Mouse (Mus musculus): ENCODE data around the gene Lgr5.

The Lgr5 gene

DNA sequence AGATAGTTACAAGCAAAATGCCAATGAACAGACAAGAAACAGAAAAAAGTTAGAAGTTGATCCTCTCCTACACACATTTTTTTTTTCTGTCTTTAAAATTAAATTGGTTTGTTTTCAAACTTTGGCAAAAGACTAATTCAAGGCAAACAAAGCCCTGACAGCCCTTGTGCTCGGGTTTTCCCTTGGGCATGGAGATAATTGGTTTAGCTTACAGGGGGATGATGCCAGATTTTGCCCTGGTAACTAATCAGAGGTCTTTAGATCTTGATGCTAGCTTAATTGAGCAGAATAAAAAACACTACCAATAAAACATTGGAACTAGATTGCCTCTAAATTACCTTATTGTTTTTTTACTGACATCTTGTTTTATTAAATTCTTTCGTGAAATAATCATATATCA lies 162.2 kb downstream of the Lgr5 start:
- no peak for DNase-seq (ENCODE audit: low spot score in 2 of 2)

DNA sequence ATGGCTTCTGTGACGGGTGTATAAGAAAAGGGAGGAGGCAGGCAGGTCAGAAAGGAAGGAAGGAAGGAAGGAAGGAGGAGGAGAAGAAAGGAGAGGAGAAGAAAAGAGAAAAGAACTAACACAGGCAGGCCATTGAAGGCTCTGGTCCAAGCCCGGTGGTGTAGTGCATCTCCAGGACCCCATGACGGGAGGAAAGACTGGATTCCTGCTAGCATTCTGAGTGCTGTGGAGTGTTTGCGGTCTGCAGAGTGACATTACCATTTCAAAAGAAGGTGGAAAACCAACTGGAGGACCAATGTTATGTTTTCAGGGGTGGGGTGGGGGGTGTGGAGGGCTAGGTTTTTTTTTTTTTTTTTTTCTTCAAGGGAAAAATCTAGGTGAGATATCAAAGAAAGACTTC lies 165.6 kb downstream of the Lgr5 start:
- DNase-seq (ENCODE audit: low spot score in 2 of 2): no peak

DNA sequence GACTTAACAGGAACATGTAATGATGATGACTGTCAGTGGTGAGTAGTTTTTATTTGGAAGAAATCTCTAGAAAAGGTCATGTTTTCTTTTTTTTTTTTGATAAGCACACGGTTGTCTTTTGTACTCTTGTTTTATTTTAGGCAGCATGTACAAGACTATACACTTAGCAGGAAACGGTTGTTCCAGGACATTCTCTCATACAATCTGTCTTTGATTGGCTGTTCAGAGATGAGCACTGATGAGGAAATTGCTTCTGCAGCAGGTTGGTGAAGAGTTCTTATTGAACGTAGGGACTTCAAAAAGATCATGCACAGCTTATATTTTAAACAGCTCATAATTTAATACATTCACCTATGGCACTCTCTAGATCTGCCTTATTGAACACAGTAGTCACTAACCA lies 173.5 kb downstream of the Lgr5 start:
- DNase-seq (ENCODE audit: low spot score in 2 of 2): no peak

DNA sequence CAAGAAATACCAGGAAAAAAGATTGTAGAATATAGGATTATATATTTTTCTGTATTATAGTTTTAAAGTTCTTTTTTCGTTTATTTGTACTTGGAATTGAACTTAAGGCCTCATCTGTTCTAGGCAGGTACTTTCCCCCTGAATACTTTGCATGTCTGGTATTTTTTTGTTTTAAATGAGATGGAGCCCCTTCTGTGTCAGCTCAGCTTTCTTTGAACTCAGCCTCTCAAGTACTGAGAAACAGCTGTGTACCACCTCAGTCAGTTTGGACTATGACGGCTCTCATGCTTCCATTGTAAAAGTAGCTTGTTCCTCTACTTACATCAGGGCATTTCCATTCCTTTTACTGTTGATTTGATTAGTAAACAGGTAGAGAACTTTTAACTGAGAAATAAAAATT lies 174.1 kb downstream of the Lgr5 start:
- DNase-seq (ENCODE audit: low spot score in 2 of 2): no peak

DNA sequence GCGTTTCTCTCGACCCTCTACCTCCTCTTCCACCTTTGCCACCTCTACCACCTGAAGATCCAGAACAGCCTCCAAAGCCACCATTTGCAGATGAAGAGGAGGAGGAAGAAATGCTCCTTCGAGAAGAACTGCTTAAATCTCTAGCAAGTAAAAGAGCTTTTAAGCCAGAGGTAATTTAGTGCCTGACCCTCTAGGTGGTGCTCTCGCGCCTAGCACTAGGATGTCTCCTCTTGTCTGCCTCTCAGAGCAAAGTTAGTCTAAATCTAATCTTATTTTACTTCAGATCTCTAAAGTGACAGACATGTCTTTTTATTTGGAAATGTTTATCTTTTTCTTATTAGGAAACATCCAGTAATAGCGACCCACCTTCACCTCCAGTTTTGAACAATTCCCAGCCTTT lies 181.2 kb downstream of the Lgr5 start:
- DNase-seq (ENCODE audit: low spot score in 2 of 2): peak; percentile 13 to 64
